Mouse (Mus musculus) embryonic fibroblast, embryonic 13.5 days (primary cell): ENCODE results near the gene Atg101. TPM values are rescaled to one million over a fixed set of nuclear protein-coding genes. Genes with fewer than 3 reads are reported as not detected.
A peak's percentile ranks its signal among the peaks of the same experiment; 100 is the strongest.

Source experiments
- H3K27ac ChIP-seq: 2 replicates; pipeline ENCODE4 v1.5.1; 2012; ENCODE audit warnings: low read length, control low read depth, inconsistent platforms; ENCODE audit not compliant: insufficient read depth
- H3K4me1 ChIP-seq: 2 replicates; pipeline ENCODE4 v1.6.1; 2011; ENCODE audit warnings: low read length; ENCODE audit not compliant: control insufficient read depth, insufficient read depth
- H3K4me3 ChIP-seq: 2 replicates; pipeline ENCODE4 v1.5.1; 2011; ENCODE audit warnings: mild to moderate bottlenecking, control low read depth, low read length; ENCODE audit not compliant: insufficient read depth
- CTCF ChIP-seq: IDR thresholded peaks from 2 replicates; pipeline ENCODE4 v1.5.1; 2011; ENCODE audit warnings: mild to moderate bottlenecking, control low read depth, low read length, moderate library complexity, borderline replicate concordance; ENCODE audit not compliant: insufficient read depth
- POLR2A ChIP-seq: IDR thresholded peaks from 2 replicates; pipeline ENCODE4 v1.6.1; 2011; ENCODE audit warnings: low read depth, mild to moderate bottlenecking, control low read depth, low read length, moderate library complexity
- polyA plus RNA-seq: library from polyadenylated mRNA; stranded (reverse); fragments of >200 nt; gene quantifications from 2 replicates; pipeline ENCODE4 v1.2.4, GENCODE M21; 2011; ENCODE audit warnings: low read depth; ENCODE audit not compliant: missing spikeins, insufficient read length

Gene Atg101
- polyA plus RNA-seq, 1 experiment: 21.3 TPM

DNA sequence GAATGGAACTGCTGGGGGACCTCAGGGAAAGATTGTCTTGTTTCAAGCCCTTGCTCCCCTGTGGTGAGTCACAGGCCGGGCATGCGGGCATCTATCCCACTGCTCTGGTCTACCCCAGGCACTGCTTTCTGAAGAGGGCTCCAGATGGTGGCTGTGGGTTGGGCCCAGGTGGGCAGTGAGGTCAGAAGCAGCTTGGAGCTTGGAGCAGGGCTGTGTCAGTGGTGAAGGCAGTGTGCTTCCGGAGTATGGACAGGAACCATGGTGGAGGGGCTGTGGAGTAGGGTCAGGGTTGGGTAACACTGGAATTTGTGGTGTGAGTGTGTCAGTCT is 45.5 kb downstream of the Atg101 start:
- TF ChIP-seq POLR2A (no peak), CTCF (no peak)
- no peak overlapping the region for H3K4me3 ChIP-seq
- H3K27ac ChIP-seq: no peak overlapping the region
- H3K4me1 ChIP-seq: peaks cover 7% of the 10 kb centered on the region

DNA sequence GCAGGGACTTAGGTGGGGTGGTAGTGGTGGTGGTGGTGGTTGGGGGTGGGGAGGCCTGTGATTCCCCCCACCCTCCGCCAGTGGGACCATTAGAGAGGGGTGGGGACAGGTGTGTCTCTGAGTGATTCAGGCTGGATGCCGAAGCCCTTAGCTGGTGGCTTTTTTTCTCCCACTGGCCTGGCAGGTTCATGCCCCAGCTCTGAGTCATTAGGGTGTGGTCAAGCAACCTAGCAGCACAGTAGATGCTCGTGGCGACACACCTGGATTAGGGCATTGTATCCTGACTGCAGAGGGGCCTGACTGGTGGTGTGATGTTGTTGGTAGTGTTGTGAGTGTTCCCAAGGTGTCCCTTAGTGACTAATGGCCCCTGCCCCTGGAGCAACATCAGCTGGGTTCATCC is 47.0 kb downstream of the Atg101 start:
- no peak overlapping the region for H3K27ac ChIP-seq
- H3K4me3 ChIP-seq: no peak overlapping the region
- TF ChIP-seq CTCF: no peak
- no peak for TF ChIP-seq POLR2A
- peaks cover 7% of the 10 kb centered on the region for H3K4me1 ChIP-seq

DNA sequence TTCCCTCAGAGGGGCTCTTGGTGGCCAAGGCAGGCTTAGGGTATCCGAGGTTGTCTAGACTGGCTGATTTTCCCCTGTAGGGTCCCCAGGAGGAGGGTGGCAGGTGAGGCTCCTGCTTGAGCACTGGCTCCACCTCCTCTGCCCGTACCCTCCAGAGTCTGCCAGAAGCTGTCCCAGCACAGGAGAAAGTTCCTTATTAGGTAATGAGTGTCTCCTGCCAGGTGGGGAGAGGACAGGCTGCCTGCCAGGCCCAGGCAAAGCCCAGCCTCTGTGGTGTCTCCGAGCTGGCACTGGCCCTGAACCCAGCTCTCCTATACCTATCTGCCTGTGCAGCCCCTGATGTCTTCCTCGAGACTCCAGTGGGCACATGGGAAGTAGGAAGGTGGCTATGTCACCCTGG is 48.3 kb downstream of the Atg101 start:
- Histone ChIP-seq H3K27ac (no peak overlapping the region), H3K4me3 (no peak overlapping the region), H3K4me1 (peaks cover 7% of the 10 kb centered on the region)
- TF ChIP-seq CTCF: no peak
- no peak for TF ChIP-seq POLR2A

DNA sequence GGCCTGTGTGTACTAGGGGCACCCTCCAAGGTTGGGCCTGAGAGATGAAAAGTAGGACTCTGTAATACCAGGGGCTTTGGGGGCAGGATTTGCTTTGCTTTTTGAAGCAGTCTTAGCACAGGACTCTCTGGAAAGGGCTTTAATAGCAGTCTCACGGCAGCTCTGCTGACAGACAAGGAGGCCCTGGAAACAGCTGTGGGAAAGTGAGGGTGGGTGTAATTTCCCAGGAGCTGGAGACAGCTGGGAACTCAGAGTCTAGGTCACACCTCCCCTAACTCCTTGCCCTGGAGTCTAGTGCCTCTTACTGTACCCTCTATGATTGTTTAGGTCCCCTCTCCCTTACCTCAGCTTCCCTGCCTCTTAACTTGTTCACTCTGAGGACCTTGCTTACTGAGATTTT is 49.1 kb downstream of the Atg101 start:
- TF ChIP-seq CTCF (no peak), POLR2A (no peak)
- Histone ChIP-seq H3K27ac (no peak overlapping the region), H3K4me1 (peaks cover 7% of the 10 kb centered on the region), H3K4me3 (no peak overlapping the region)

DNA sequence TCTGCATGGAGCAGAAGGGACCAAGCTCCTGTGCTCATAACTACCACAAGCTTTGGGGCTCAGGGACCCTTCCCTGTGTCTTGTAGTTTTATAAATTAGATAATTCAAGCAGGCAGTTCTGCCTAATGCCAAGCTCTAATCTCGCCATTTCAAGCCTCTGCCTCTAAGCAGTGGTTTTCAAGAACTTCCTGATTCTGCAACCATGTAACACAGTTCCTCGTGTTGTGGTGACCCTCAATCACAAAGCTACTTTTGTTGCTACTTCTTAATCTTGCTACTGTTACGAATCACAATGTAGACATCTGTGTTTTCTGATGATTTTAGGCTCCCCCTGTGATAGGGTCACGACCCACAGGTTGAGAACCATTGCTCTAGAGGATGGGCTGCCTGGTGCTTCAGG is 49.6 kb downstream of the Atg101 start:
- TF ChIP-seq POLR2A (no peak), CTCF (no peak)
- Histone ChIP-seq H3K4me1 (peaks cover 7% of the 10 kb centered on the region), H3K27ac (no peak overlapping the region), H3K4me3 (no peak overlapping the region)

DNA sequence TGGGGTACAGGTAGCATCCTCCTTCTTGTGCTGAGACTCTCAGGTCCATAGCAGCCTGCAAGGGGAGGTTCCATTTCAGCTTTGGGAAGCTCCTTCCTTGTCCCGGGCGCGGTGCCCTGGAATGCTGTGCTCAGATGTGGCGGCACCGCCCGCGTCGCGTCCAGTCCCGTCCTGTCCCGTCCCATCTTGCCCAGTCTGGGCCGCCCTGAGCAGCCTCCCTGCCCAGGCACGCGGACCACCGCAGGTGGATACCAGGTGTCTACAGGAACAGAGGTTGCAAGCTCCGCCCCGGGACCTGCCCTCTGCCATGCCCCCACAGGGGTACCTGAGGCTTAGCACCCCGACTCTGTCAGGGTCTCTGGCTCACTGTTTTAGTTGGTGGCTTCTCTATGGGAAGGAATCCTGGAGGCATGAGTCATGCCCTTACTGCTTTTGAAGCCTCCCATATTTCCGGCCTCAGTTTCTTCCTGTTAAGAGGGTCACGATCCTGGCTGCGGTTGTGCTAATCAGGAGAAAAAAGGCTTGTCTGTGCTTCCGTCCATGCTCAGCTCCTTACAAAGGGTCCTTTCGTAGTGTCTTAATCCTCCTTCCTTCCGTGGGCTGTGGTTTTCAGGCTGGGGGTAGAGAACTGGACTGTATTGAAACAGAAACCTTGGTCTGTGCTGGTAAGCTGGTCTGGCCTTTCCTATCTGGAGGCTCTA is 52.6 kb downstream of the Atg101 start:
- Histone ChIP-seq H3K4me1 (no peaks in the 10 kb centered on the region), H3K27ac (peak overlapping the region; percentile 17; the same call in 1 of the 2 replicates), H3K4me3 (no peak overlapping the region)
- no peak for TF ChIP-seq POLR2A
- no peak for TF ChIP-seq CTCF

DNA sequence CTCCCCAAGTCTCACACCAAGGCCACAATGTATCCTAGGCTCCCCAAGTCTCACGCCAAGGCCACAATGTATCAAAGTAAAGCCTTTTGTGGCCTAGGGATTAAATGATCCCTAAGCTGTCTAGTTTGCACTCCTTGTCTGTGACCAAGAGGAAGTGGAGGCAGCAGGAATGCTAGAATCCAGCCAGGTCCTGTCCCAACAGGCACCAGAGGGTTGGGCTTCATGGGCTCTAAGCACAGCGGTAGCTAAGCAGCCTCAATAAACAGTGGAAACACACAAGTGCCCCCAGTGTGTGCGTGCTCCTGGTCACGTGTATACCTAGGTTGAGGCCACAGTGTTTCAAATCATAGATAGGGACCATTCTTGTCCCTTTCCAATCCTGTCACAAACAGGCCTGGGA is 54.3 kb downstream of the Atg101 start:
- TF ChIP-seq POLR2A (no peak), CTCF (no peak)
- H3K4me3 ChIP-seq: no peak overlapping the region
- H3K27ac ChIP-seq: no peak overlapping the region
- no peaks in the 10 kb centered on the region for H3K4me1 ChIP-seq

DNA sequence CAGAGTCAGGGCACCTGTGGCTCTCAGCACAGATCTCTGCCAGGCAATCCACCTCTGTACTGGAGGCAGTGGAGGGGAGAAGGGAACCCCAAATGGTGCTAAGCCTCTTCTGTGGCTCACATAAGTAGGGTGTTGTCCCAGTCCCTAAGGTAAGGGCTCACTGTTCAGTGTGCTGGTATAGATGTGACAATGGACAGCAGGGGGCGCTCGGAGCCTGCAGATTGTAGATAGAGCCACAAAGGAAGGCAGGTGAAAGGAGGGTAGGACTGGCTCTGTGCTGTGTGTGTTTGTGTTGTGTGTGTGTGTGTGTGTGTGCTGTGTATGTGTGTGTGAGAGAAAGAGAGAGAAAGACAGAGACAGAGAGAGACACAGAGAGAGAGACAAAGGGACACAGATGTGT is 55.5 kb downstream of the Atg101 start:
- H3K4me1 ChIP-seq: no peaks in the 10 kb centered on the region
- no peak for TF ChIP-seq POLR2A
- TF ChIP-seq CTCF: peak; percentile 85
- no peak overlapping the region for H3K4me3 ChIP-seq
- H3K27ac ChIP-seq: no peak overlapping the region

Other genes starting within 250 kb of the Atg101 start
- gene Gm47841, start 236.9 kb upstream of the Atg101 start, polyA plus RNA-seq: not detected in 2 replicates
- 1.3 and 1.4 TPM in 2 replicates for gene Fignl2, start 205.7 kb upstream of the Atg101 start, polyA plus RNA-seq
- gene Ankrd33, start 168.5 kb upstream of the Atg101 start, polyA plus RNA-seq: not detected in 2 replicates
- gene Acvrl1, start 155.8 kb upstream of the Atg101 start, polyA plus RNA-seq: 11.7 and 13.0 TPM in 2 replicates
- 8.8 and 9.7 TPM in 2 replicates for gene Acvr1b, start 110.2 kb upstream of the Atg101 start, polyA plus RNA-seq
- gene Grasp, start 60.1 kb upstream of the Atg101 start, polyA plus RNA-seq: 9.0 and 9.3 TPM in 2 replicates
- 60.9 and 68.2 TPM in 2 replicates for gene Nr4a1, start 30.0 kb upstream of the Atg101 start, polyA plus RNA-seq
- not detected in 2 replicates for gene 6030408B16Rik, start 8.9 kb downstream of the Atg101 start, polyA plus RNA-seq
- gene Krt80, start 85.9 kb downstream of the Atg101 start, polyA plus RNA-seq: 2.2 and 2.4 TPM in 2 replicates
- gene Krt7, start 126.8 kb downstream of the Atg101 start, polyA plus RNA-seq: 0.98 and 1.8 TPM in 2 replicates
- gene Krt87, start 154.5 kb downstream of the Atg101 start, polyA plus RNA-seq: not detected in 2 replicates
- gene Krt88, start 163.5 kb downstream of the Atg101 start, polyA plus RNA-seq: not detected in 2 replicates
- not detected in 2 replicates for gene Krt81, start 179.5 kb downstream of the Atg101 start, polyA plus RNA-seq
- gene Krt86, start 189.2 kb downstream of the Atg101 start, polyA plus RNA-seq: not detected in 2 replicates
- gene Krt83, start 207.2 kb downstream of the Atg101 start, polyA plus RNA-seq: not detected in 2 replicates
- gene Gm49425, start 233.0 kb downstream of the Atg101 start, polyA plus RNA-seq: not detected in 2 replicates
- gene Krt84, start 248.5 kb downstream of the Atg101 start, polyA plus RNA-seq: not detected in 2 replicates